29 mouse cellular contexts compared by ENCODE assay signal in genomic region chr4:80518589-80518988, GRCm38 (mm10).
DNase-seq lines count a peak whose midpoint lies in the region; ATAC-seq and TF ChIP-seq lines count a peak whose summit lies in the region.
"Had no signal": no experiment of that assay in that cellular context is flagged by ENCODE, and none has a peak within 500 bp of the region (broad histone marks: within the 10 kb centered on the region; RNA-seq: fewer than 3 reads in every experiment).

No protein-coding gene starts in this region.

- no peaks in the 10 kb centered on the region for H3K36me3 ChIP-seq in forebrain, postnatal 0 days (ENCODE audit: insufficient read depth)
- no peaks in the 10 kb centered on the region for H3K36me3 ChIP-seq in forebrain, embryonic 15.5 days
- H3K36me3 ChIP-seq in limb, embryonic 13.5 days = no peaks in the 10 kb centered on the region
- H3K36me3 ChIP-seq: embryonic facial prominence, embryonic 13.5 days; heart, embryonic 12.5 days; hindbrain, embryonic 10.5 days; hindbrain, embryonic 15.5 days; kidney, embryonic 15.5 days; limb, embryonic 15.5 days; midbrain, embryonic 13.5 days had no signal

- H3K4me3 ChIP-seq in forebrain, postnatal 0 days (ENCODE audit: low read depth, low read length) = no peak overlapping the region
- no peak overlapping the region for H3K4me3 ChIP-seq in forebrain, embryonic 15.5 days
- H3K4me3 ChIP-seq in cortical plate, adult 2 months (ENCODE audit: insufficient read depth, low read length) = no peak overlapping the region
- H3K4me3 ChIP-seq in limb, embryonic 13.5 days = no peak overlapping the region
- H3K4me3 ChIP-seq: embryonic facial prominence, embryonic 13.5 days; erythroblast, embryonic 14.5 days; heart, adult 2 months; heart, embryonic 12.5 days; hindbrain, embryonic 10.5 days; hindbrain, embryonic 15.5 days; kidney, embryonic 15.5 days; limb, embryonic 15.5 days; midbrain, embryonic 13.5 days had no signal

- no peak for ATAC-seq in forebrain, postnatal 0 days
- no peak for ATAC-seq in forebrain, embryonic 15.5 days (replicated peaks)
- peak; percentile 73 for ATAC-seq in limb, embryonic 13.5 days (ENCODE audit: low FRiP score, low read depth)
- no peak for ATAC-seq in frontal cortex, adult (ENCODE audit: low TSS enrichment)
- ATAC-seq: CD4-positive, CD25-positive, alpha-beta regulatory T cell, adult 4 months; midbrain, embryonic 13.5 days had no signal

- H3K4me1 ChIP-seq in forebrain, postnatal 0 days (ENCODE audit: insufficient read depth) = no peaks in the 10 kb centered on the region
- H3K4me1 ChIP-seq in forebrain, embryonic 15.5 days = peaks cover 13% of the 10 kb centered on the region
- no peaks in the 10 kb centered on the region; the same call in 1 of the 2 replicates for H3K4me1 ChIP-seq in cortical plate, adult 2 months (ENCODE audit: control insufficient read depth, insufficient read depth, low read length)
- H3K4me1 ChIP-seq in limb, embryonic 13.5 days = peaks cover 11% of the 10 kb centered on the region
- H3K4me1 ChIP-seq: heart, embryonic 12.5 days; kidney, embryonic 15.5 days had no signal

- H3K27me3 ChIP-seq in forebrain, postnatal 0 days (ENCODE audit: insufficient read depth, low read length) = no peaks in the 10 kb centered on the region
- H3K27me3 ChIP-seq in forebrain, embryonic 15.5 days = no peaks in the 10 kb centered on the region
- H3K27me3 ChIP-seq in limb, embryonic 13.5 days = no peaks in the 10 kb centered on the region
- H3K27me3 ChIP-seq: embryonic facial prominence, embryonic 13.5 days; heart, embryonic 12.5 days; hindbrain, embryonic 15.5 days; kidney, embryonic 15.5 days; limb, embryonic 15.5 days; midbrain, embryonic 13.5 days had no signal

- no peak for TF ChIP-seq POLR2A in cortical plate, adult 2 months (IDR thresholded peaks at IDR 0.05; ENCODE audit: extremely low read depth, insufficient read depth, low read length)

- no peak overlapping the region for H3K9ac ChIP-seq in forebrain, postnatal 0 days
- H3K9ac ChIP-seq in forebrain, embryonic 15.5 days (replicated peaks) = no peak overlapping the region
- H3K9ac ChIP-seq in limb, embryonic 13.5 days = no peak overlapping the region
- H3K9ac ChIP-seq: embryonic facial prominence, embryonic 13.5 days; heart, embryonic 12.5 days; hindbrain, embryonic 15.5 days; kidney, embryonic 15.5 days; limb, embryonic 15.5 days; liver, embryonic 14.5 days; midbrain, embryonic 13.5 days had no signal

- DNase-seq in forebrain, postnatal 0 days = no peak
- peak; percentile 74 for DNase-seq in forelimb bud, embryonic 11.5 days (ENCODE audit: low read depth, low spot score)
- DNase-seq in layer of hippocampus, adult 11-12 months (ENCODE audit: low spot score) = no peak
- DNase-seq: adrenal gland, postnatal 36 days; cerebellum, adult 9-10 months; cerebellum, postnatal 36 days; heart, adult 2 months; kidney, adult 18-20 months; kidney, postnatal 25 days; lung, adult 2 months; lung, postnatal 10 days; thymus, adult 2 months; thymus, postnatal 36 days had no signal

- no peak for TF ChIP-seq CTCF in forebrain, postnatal 0 days (IDR thresholded peaks at IDR 0.05; ENCODE audit: low read depth)
- TF ChIP-seq CTCF in cortical plate, adult 2 months (IDR thresholded peaks at IDR 0.05; ENCODE audit: extremely low read depth, insufficient read depth, low read length) = no peak

- H3K27ac ChIP-seq in forebrain, postnatal 0 days (ENCODE audit: low read depth, low read length) = 0 out of 2 replicates have a peak overlapping the region, but pooled peaks have one; percentile 29
- H3K27ac ChIP-seq in forebrain, embryonic 15.5 days (replicated peaks) = no peak overlapping the region
- peak overlapping the region; percentile 46; the same call in 1 of the 2 replicates for H3K27ac ChIP-seq in cortical plate, adult 2 months (ENCODE audit: insufficient read depth, low read length)
- peak overlapping the region; percentile 52; the same call in 1 of the 2 replicates for H3K27ac ChIP-seq in limb, embryonic 13.5 days
- H3K27ac ChIP-seq: embryonic facial prominence, embryonic 13.5 days; heart, adult 2 months; hindbrain, embryonic 10.5 days; hindbrain, embryonic 15.5 days; kidney, embryonic 15.5 days; liver, embryonic 14.5 days; macrophage; midbrain, embryonic 13.5 days; stomach, postnatal 0 days had no signal

- no peak overlapping the region for H3K4me2 ChIP-seq in forebrain, postnatal 0 days (ENCODE audit: low read depth)
- H3K4me2 ChIP-seq in forebrain, embryonic 15.5 days (replicated peaks) = no peak overlapping the region
- H3K4me2 ChIP-seq in limb, embryonic 13.5 days (replicated peaks) = no peak overlapping the region
- H3K4me2 ChIP-seq: embryonic facial prominence, embryonic 13.5 days; heart, embryonic 12.5 days; hindbrain, embryonic 15.5 days; kidney, embryonic 15.5 days; limb, embryonic 15.5 days; midbrain, embryonic 13.5 days had no signal

- H3K9me3 ChIP-seq in forebrain, postnatal 0 days (ENCODE audit: low read length) = no peaks in the 10 kb centered on the region
- no peaks in the 10 kb centered on the region for H3K9me3 ChIP-seq in forebrain, embryonic 15.5 days
- no peaks in the 10 kb centered on the region for H3K9me3 ChIP-seq in limb, embryonic 13.5 days
- H3K9me3 ChIP-seq: embryonic facial prominence, embryonic 13.5 days; heart, embryonic 12.5 days; hindbrain, embryonic 10.5 days; hindbrain, embryonic 15.5 days; kidney, embryonic 15.5 days; limb, embryonic 15.5 days; midbrain, embryonic 13.5 days had no signal
